Mouse (Mus musculus) mature B cell (primary cell): ENCODE results near the gene Pbx1.

ENCODE experiments used
- in situ Hi-C: fragments of 300-500 bp; cut with MboI; formaldehyde crosslinking; loops from 2 replicates; pipeline ENCODE4 v1.14.3; 2019

The Pbx1 gene

GRCm38 (mm10) chr1:168342269-168342668 lies 89.8 kb downstream of the Pbx1 start:
- in situ Hi-C loops, result no loop called here

- in situ Hi-C loops, result no loop called here
Observed at GRCm38 (mm10) chr1:168341863-168342262, 90.2 kb downstream of the Pbx1 start.

- in situ Hi-C loops, result no loop called here
Observed at GRCm38 (mm10) chr1:168341368-168341767, 90.7 kb downstream of the Pbx1 start.

DNA sequence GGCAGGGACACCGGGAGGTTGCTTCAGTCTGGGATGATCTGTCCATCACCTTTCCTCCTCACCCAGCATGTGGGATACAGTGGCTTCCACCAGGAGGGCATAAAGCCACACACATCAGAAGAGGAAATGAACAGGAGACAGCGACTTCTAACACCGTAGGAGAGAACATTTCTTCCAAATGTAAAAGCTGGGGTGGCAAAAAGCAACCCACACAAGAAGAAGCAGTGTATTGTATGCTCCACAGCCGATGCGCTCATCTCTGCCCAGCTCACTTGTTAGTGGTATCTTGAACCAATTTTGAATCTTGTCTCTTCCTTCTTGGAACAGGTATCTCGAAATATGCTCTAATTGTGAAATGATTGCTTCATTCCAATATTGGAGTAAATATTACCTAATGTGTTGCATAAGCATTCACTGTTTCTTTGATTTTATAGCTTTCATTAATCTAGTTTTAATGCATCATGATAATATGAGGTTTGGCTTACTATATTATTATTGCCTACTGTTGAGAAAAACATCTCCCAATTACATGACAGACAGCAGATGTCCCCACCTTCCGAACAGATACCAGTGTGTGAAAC lies 95.7 kb downstream of the Pbx1 start:
- in situ Hi-C loops, result no loop called here

- in situ Hi-C loops, result no loop called here
Observed at GRCm38 (mm10) chr1:168334831-168335574, 97.1 kb downstream of the Pbx1 start.

GRCm38 (mm10) chr1:168332056-168332455 lies 100.0 kb downstream of the Pbx1 start:
- in situ Hi-C loops, result no loop called here

GRCm38 (mm10) chr1:168328236-168328605 lies 103.8 kb downstream of the Pbx1 start:
- in situ Hi-C loops, result no loop called here

GRCm38 (mm10) chr1:168327405-168328235 lies 104.5 kb downstream of the Pbx1 start:
- in situ Hi-C loops, result no loop called here

GRCm38 (mm10) chr1:168325786-168326185 lies 106.3 kb downstream of the Pbx1 start:
- in situ Hi-C loops, result no loop called here

DNA sequence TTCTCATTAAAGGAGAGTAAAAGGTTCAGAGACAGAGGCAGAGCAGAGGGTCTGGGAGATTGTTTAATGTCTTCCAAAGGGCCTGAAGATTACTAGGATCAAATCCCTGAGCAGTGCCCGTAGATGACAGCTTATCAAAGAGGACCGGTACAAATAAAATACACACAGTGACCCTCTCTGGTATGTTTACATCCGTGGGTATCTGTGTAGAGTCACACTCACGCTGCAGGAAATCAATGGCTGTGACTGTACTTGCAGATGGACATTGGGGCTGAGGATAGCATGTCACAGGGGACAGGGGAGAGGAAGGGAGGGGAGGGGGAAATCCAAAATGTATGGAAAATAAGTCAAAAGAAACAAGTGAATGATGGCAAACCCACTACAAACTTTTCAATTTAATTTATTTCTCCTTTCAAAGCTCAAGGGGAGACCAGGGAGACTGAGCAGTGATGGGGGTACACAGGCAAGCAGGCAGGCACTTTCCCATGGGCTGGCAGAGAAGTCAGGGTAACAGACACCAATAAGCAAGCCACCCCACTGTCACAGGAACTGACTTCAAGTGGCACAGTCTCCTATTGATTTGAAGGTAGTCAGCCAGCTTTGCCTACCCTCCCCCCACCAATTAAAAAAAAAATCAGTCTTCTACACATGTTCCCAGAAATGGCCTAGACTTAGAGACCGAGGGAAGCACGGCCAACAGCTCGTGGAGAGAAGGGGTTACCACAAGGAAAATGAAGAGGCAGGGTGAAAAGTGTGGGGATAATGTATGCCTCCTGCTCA lies 107.6 kb downstream of the Pbx1 start:
- in situ Hi-C loops, result no loop called here

DNA sequence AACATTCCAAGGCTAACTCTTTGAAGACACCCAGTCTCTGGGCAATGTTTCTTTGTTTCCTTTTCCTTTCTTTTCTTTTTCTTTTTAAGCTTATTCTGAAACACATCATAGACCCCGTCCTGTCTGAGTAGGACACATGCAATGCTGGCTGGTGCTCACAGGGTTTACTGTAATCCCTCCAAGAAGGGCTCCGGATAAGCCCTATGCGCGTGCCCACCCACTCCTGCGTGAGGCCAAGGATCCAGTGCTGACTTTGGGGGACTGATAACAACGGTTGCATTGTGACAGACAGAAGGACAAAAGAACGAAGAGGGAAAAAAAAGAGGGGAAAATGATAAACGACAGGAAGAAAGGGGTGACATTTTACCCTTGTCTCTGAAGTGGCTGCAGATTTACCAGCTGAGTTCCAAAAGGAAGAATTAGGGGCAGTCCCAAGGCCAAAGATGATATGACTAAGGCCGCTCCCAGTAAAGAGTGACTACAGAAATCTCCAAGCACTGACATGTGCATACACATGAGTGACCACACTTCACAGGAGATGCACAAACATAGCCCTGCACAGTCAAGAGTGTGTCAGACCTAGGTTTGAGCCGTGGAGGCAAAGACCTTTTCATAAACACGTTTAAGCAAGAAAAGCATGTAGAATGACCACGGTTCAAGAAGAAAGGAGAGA lies 108.5 kb downstream of the Pbx1 start:
- in situ Hi-C loops, result no loop called here

- in situ Hi-C loops, result no loop called here
Observed at GRCm38 (mm10) chr1:168322892-168323291, 109.2 kb downstream of the Pbx1 start.

- in situ Hi-C loops, result no loop called here
Observed at GRCm38 (mm10) chr1:168319695-168320094, 112.4 kb downstream of the Pbx1 start.

GRCm38 (mm10) chr1:168318899-168319469 lies 113.1 kb downstream of the Pbx1 start:
- in situ Hi-C loops, result no loop called here

DNA sequence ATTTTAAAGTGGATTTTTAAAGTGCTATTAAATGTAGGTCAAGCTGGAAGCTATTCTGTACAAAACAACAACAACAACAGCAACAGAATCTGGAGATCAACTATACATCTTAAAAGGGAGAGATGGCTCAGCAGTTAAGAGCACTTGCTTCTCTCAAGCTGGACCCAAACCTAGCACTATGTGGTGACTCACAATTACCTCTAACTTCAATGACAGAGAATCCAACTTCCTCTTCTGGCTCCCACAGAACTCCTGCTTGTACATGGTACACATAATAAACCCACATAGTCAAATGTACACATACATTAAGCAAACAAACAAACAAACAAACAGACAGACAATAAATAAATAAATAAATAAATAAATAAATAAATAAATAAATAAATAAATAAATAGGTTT lies 118.3 kb downstream of the Pbx1 start:
- in situ Hi-C loops, result no loop called here

- in situ Hi-C loops, result no loop called here
Observed at GRCm38 (mm10) chr1:168312710-168313447, 119.2 kb downstream of the Pbx1 start.

GRCm38 (mm10) chr1:168309101-168309521 lies 123.0 kb downstream of the Pbx1 start:
- in situ Hi-C loops, result no loop called here

DNA sequence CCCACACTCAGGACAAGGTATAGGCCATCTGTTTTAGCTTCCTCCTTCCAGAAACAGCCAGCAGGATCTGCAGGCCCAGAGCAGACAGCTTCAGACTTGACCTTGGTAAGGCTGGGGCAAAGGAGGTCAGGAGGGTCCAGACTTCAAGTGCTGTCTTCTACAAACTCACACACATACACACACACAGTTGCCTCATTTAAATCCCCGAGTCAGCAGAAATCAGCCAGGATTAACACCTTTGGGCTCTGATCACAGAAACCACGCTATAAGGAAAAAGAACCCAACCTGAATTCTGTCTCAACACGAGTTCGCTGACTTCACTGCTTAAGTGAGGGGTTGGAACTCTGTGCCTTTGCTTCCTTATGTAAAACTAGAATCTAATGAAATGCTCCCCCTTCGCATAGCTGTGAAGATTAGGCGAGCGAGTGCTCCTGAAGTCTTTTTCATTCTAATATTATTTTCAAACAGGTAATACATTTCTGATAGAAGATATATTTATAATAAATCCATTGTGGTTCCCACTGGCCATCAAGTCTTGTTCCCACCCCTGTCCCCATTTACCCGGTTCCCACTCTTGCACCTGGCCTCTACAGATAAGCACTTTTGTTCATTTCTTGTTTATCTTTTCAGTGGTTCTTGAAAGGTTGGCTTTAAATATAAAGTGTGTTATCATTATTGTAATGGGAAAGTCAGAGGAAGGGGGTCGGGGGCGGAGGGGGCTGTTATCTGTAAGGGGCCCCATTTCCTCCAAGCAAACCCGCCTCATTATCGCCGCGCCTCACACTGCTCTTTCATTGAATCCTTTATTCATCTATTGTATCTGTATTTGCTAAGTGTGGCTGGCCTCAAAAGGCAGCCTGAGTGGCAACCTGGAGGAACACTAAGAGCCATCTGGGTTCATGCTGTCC lies 124.5 kb downstream of the Pbx1 start:
- in situ Hi-C loops, result no loop called here

DNA sequence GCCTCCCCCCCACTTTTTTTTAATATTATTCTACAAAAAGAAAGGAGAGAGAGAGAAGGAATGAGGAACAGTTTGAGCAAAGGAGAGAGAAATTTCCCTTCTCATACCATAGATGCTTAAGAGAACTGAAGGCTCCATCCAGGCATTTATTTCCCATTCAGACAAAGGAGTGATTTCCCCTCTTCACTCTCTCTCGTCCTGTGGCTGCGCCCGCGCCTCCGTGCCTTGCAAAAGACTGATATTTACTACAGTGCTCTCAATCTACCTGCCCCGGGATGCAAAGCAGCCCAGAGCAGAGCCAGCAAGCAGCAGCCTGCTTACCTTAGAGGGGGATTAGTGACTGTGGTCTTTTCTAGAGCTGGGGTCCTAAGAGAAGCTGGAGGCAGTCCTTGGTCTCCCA lies 131.6 kb downstream of the Pbx1 start:
- in situ Hi-C loops, result no loop called here
